22 mouse cellular contexts compared by ENCODE assay signal in the genomic region with DNA sequence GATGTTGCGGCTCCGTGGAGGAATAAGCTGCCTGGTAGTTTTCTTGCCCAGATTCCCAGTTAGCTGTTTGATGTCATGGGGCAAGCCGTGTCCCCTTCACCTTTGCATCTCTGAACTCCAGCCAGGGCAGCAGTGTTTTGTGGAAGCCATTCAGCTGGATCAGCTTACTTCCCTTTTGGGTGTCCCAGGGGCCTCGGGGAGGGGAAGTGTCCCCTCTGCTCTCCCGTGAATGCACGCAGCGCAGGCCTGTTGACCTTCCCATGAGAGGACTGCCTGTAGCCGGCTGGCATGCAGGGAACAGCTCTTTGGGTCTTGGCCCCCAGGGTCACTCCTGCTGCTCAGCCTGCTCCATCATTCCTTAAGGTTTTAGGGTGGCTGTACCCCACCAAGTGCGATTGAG. TPM values are rescaled to one million over a fixed set of nuclear protein-coding genes. Genes with fewer than 3 reads are reported as not detected.
DNase-seq lines count a peak whose midpoint lies in the region; ATAC-seq and TF ChIP-seq lines count a peak whose summit lies in the region.
"Had no signal": no experiment of that assay in that cellular context is flagged by ENCODE, and none has a peak within 500 bp of the region (broad histone marks: within the 10 kb centered on the region; RNA-seq: fewer than 3 reads in every experiment).

No protein-coding gene starts in this region.

- peak; percentile 48 to 57; a peak in 2 of 4 replicates for ATAC-seq in hematopoietic stem cell, adult 5-6 weeks (replicated peaks in 1 of 2; ENCODE audit: insufficient read depth in 1 of 2, low FRiP score in 2 of 2, low TSS enrichment in 1 of 2, low read depth in 1 of 2, poor library complexity in 2 of 2, severe bottlenecking in 2 of 2)
- ATAC-seq: forebrain, embryonic 15.5 days had no signal

- intact Hi-C loops in heart, postnatal 25 days (cut with DNase I) = no loop called here
- intact Hi-C loops in left cerebral cortex, postnatal 36 days (cut with DNase I) = no loop called here

- TF ChIP-seq CTCF in small intestine, adult 2 months (IDR thresholded peaks at IDR 0.05; ENCODE audit: extremely low read depth, insufficient read length, insufficient replicate concordance, low read depth, low read length) = no peak

- H3K36me3 ChIP-seq in small intestine, adult 2 months (ENCODE audit: control insufficient read depth, insufficient read depth, low read length) = no peaks in the 10 kb centered on the region
- H3K36me3 ChIP-seq: forebrain, embryonic 15.5 days; G1E; hindbrain, embryonic 12.5 days; limb, embryonic 15.5 days; neural tube, embryonic 15.5 days had no signal

- H3K27ac ChIP-seq in small intestine, adult 2 months (ENCODE audit: insufficient read depth, low read depth, low read length) = peak overlapping the region; percentile 32
- H3K27ac ChIP-seq: forebrain, embryonic 15.5 days; hindbrain, embryonic 12.5 days; limb, embryonic 15.5 days; neural tube, embryonic 15.5 days; stomach, postnatal 0 days had no signal

- WGBS in small intestine, adult 2 months = 65% methylated on average over 9 of the region's 9 CpGs

- peaks cover 2% of the 10 kb centered on the region; the same call in 1 of the 2 replicates for H3K4me1 ChIP-seq in small intestine, adult 2 months (ENCODE audit: control insufficient read depth, insufficient read depth, insufficient read length, low read length)
- H3K4me1 ChIP-seq: forebrain, embryonic 15.5 days; hindbrain, embryonic 12.5 days; limb, embryonic 15.5 days; neural tube, embryonic 15.5 days had no signal

- no peak overlapping the region for H3K4me3 ChIP-seq in small intestine, adult 2 months (ENCODE audit: low read depth, low read length)
- H3K4me3 ChIP-seq: forebrain, embryonic 15.5 days; hindbrain, embryonic 12.5 days; limb, embryonic 15.5 days; neural tube, embryonic 15.5 days had no signal

- H3K27me3 ChIP-seq in small intestine, adult 2 months (ENCODE audit: control insufficient read depth, insufficient read depth, low read length) = no peaks in the 10 kb centered on the region
- H3K27me3 ChIP-seq: forebrain, embryonic 15.5 days; hindbrain, embryonic 12.5 days; limb, embryonic 15.5 days; neural tube, embryonic 15.5 days had no signal

- DNase-seq in heart, adult 11 months = peak; percentile 95
- DNase-seq in heart, postnatal 25 days (ENCODE audit: low spot score) = no peak
- peak; percentile 68 for DNase-seq in A20 (ENCODE audit: low read depth, low spot score)
- DNase-seq in left cerebral cortex, adult 9 months (ENCODE audit: low spot score in 2 of 2) = no peak
- no peak for DNase-seq in cerebellum, adult 9-10 months
- no peak for DNase-seq in left cerebral cortex, postnatal 36 days (ENCODE audit: low spot score in 2 of 2)
- DNase-seq: cerebellum, adult 18-20 months; embryo, embryonic 11 days; gastrocnemius, postnatal 36 days; kidney, adult 11 months had no signal

- no peak for TF ChIP-seq POLR2A in small intestine, adult 2 months (IDR thresholded peaks at IDR 0.05; ENCODE audit: low read depth, low read length)

RNA-seq across cellular contexts. Expression of gene AL607142.1, which starts 10.7 kb away (rescaled TPM):
- total RNA-seq in heart, postnatal 25 days (2021) = not detected
- not detected in 2 replicates for total RNA-seq in hematopoietic stem cell, adult 5-6 weeks (2017)
- polyA plus RNA-seq in small intestine, adult 2 months (2012; rRNA removed) = not detected in 2 replicates
- not detected for total RNA-seq in left cerebral cortex, postnatal 36 days (2021)
- total RNA-seq: G1E; gastrocnemius, postnatal 36 days; left cerebral cortex, adult 8-10 months had no signal
- polyA plus RNA-seq: C2C12; forebrain, embryonic 15.5 days; G1E; heart, embryonic 14.5 days; hindbrain, embryonic 12.5 days; limb, embryonic 15.5 days; lung, embryonic 16.5 days; neural tube, embryonic 15.5 days; stomach, postnatal 0 days had no signal

Comparison
In these comparisons a context has a peak if more than half of its experiments do, and no peak if none do; other contexts are left out.
1. DNase-seq: peak in heart, adult 11 months (single experiment) and A20 (single experiment); none in heart, postnatal 25 days (single experiment), left cerebral cortex, adult 9 months (0 of 2), cerebellum, adult 9-10 months (single experiment) and left cerebral cortex, postnatal 36 days (0 of 2).